Mouse (Mus musculus): ENCODE results near the gene Mpg.

Mpg gene

GRCm38 (mm10) chr11:32231125-32231524 is 4.8 kb downstream of the Mpg start:
- no peak for DNase-seq (ENCODE audit: low read depth, low spot score)

GRCm38 (mm10) chr11:32232848-32233247 is 6.5 kb downstream of the Mpg start:
- no peak for DNase-seq (ENCODE audit: low read depth, low spot score)

- DNase-seq (ENCODE audit: low read depth, low spot score): no peak
Measured at GRCm38 (mm10) chr11:32233895-32234294, 7.6 kb downstream of the Mpg start.

- DNase-seq (ENCODE audit: low read depth, low spot score): no peak
Measured at GRCm38 (mm10) chr11:32234816-32235485, 8.6 kb downstream of the Mpg start.

- DNase-seq (ENCODE audit: low read depth, low spot score): no peak
Measured at GRCm38 (mm10) chr11:32235646-32236045, 9.3 kb downstream of the Mpg start.

- DNase-seq (ENCODE audit: low read depth, low spot score): no peak
Measured at GRCm38 (mm10) chr11:32236132-32236531, 9.8 kb downstream of the Mpg start.

GRCm38 (mm10) chr11:32236712-32237410 is 10.6 kb downstream of the Mpg start:
- peak; percentile 51 for DNase-seq (ENCODE audit: low read depth, low spot score)

GRCm38 (mm10) chr11:32237411-32237795 is 11.1 kb downstream of the Mpg start:
- DNase-seq (ENCODE audit: low read depth, low spot score): no peak

GRCm38 (mm10) chr11:32238093-32238860 is 12.0 kb downstream of the Mpg start:
- peak; percentile 80 for DNase-seq (ENCODE audit: low read depth, low spot score)

GRCm38 (mm10) chr11:32241391-32241790 is 15.1 kb downstream of the Mpg start:
- DNase-seq (ENCODE audit: low read depth, low spot score): no peak

- DNase-seq (ENCODE audit: low read depth, low spot score): no peak
Measured at GRCm38 (mm10) chr11:32242209-32242608, 15.9 kb downstream of the Mpg start.

GRCm38 (mm10) chr11:32243205-32243955 is 17.1 kb downstream of the Mpg start:
- DNase-seq (ENCODE audit: low read depth, low spot score): no peak

- no peak for DNase-seq (ENCODE audit: low read depth, low spot score)
Measured at GRCm38 (mm10) chr11:32244064-32244463, 17.8 kb downstream of the Mpg start.

GRCm38 (mm10) chr11:32244617-32245016 is 18.3 kb downstream of the Mpg start:
- DNase-seq (ENCODE audit: low read depth, low spot score): peak; percentile 57

- no peak for DNase-seq (ENCODE audit: low read depth, low spot score)
Measured at GRCm38 (mm10) chr11:32245614-32246013, 19.3 kb downstream of the Mpg start.

GRCm38 (mm10) chr11:32247068-32247467 is 20.8 kb downstream of the Mpg start:
- peak; percentile 34 for DNase-seq (ENCODE audit: low read depth, low spot score)

- no peak for DNase-seq (ENCODE audit: low read depth, low spot score)
Measured at GRCm38 (mm10) chr11:32248350-32248749, 22.0 kb downstream of the Mpg start.

GRCm38 (mm10) chr11:32250880-32251763 is 24.8 kb downstream of the Mpg start:
- no peak for DNase-seq (ENCODE audit: low read depth, low spot score)

GRCm38 (mm10) chr11:32253121-32253520 is 26.8 kb downstream of the Mpg start:
- DNase-seq (ENCODE audit: low read depth, low spot score): no peak

- no peak for DNase-seq (ENCODE audit: low read depth, low spot score)
Measured at GRCm38 (mm10) chr11:32256146-32256545, 29.8 kb downstream of the Mpg start.

- DNase-seq (ENCODE audit: low read depth, low spot score): no peak
Measured at GRCm38 (mm10) chr11:32256566-32256965, 30.3 kb downstream of the Mpg start.

Data from A20 (cell line).